In genomic region chr19:17439476-17440189, GRCm38 (mm10) we compare ENCODE assay signal across 14 mouse cellular contexts. TPM values are rescaled to one million over a fixed set of nuclear protein-coding genes. Genes with fewer than 3 reads are reported as not detected.
A peak's percentile ranks its signal among the peaks of the same experiment; 100 is the strongest.
DNase-seq lines count a peak whose midpoint lies in the region.
"Had no signal": no experiment of that assay in that cellular context is flagged by ENCODE, and none has a peak within 500 bp of the region (broad histone marks: within the 10 kb centered on the region; RNA-seq: fewer than 3 reads in every experiment).

No protein-coding gene starts in this region.

- 76% methylated on average over 4 of the region's 4 CpGs for WGBS in embryonic facial prominence, embryonic 10.5 days

- H3K27ac ChIP-seq in embryonic facial prominence, embryonic 10.5 days (replicated peaks) = no peak overlapping the region
- H3K27ac ChIP-seq: heart, adult 2 months; limb, embryonic 15.5 days; neural tube, embryonic 12.5 days; stomach, embryonic 15.5 days had no signal

- no peaks in the 10 kb centered on the region for H3K9me3 ChIP-seq in embryonic facial prominence, embryonic 10.5 days
- H3K9me3 ChIP-seq: limb, embryonic 15.5 days; neural tube, embryonic 12.5 days; stomach, embryonic 15.5 days had no signal

- peaks cover 15% of the 10 kb centered on the region for H3K4me1 ChIP-seq in embryonic facial prominence, embryonic 10.5 days
- H3K4me1 ChIP-seq: neural tube, embryonic 12.5 days; stomach, embryonic 15.5 days had no signal

- no peak overlapping the region for H3K4me3 ChIP-seq in embryonic facial prominence, embryonic 10.5 days
- H3K4me3 ChIP-seq: heart, adult 2 months; limb, embryonic 15.5 days; neural tube, embryonic 12.5 days; stomach, embryonic 15.5 days had no signal

- no peaks in the 10 kb centered on the region for H3K27me3 ChIP-seq in embryonic facial prominence, embryonic 10.5 days (replicated peaks; ENCODE audit: low read depth, poor library complexity, severe bottlenecking)
- H3K27me3 ChIP-seq: limb, embryonic 15.5 days; neural tube, embryonic 12.5 days; stomach, embryonic 15.5 days had no signal

- DNase-seq in cerebellum, postnatal 10 days = peak; percentile 70 to 74
- no peak for DNase-seq in cerebellum, adult 18-20 months
- DNase-seq in kidney, adult 9 months = peak; percentile 28
- DNase-seq in kidney, postnatal 4 days = no peak
- DNase-seq in embryonic facial prominence, embryonic 10.5 days (ENCODE audit: low spot score) = peak; percentile 21
- peak; percentile 34 for DNase-seq in kidney, postnatal 10 days
- no peak for DNase-seq in urinary bladder, postnatal 10 days (ENCODE audit: low spot score)
- no peak for DNase-seq in right cerebral cortex, postnatal 10 days (ENCODE audit: low spot score in 2 of 2)
- DNase-seq: adrenal gland, postnatal 25 days; heart, adult 2 months; liver, postnatal 0 days had no signal

- H3K36me3 ChIP-seq in embryonic facial prominence, embryonic 10.5 days (replicated peaks) = no peaks in the 10 kb centered on the region
- H3K36me3 ChIP-seq: limb, embryonic 15.5 days; neural tube, embryonic 12.5 days; stomach, embryonic 15.5 days had no signal

RNA-seq across cellular contexts. Expression of gene Rfk, which starts 45.8 kb away (rescaled TPM):
- polyA plus RNA-seq in embryonic facial prominence, embryonic 10.5 days (2016; fragmentation: Nextera tagmentation; extraction: Ambion mirVana) = 62.1 and 69.7 TPM in 2 replicates

Comparison
In these comparisons a context has a peak if more than half of its experiments do, and no peak if none do; other contexts are left out.
1. DNase-seq: peak in cerebellum, postnatal 10 days (2 of 2), kidney, adult 9 months (single experiment), embryonic facial prominence, embryonic 10.5 days (single experiment) and kidney, postnatal 10 days (single experiment); none in cerebellum, adult 18-20 months (0 of 2), kidney, postnatal 4 days (0 of 2), urinary bladder, postnatal 10 days (single experiment) and right cerebral cortex, postnatal 10 days (0 of 2).